Mouse (Mus musculus) E14TG2a.4 (cell line): ENCODE measurements around the gene Rbms3.
A peak's percentile ranks its signal among the peaks of the same experiment; 100 is the strongest.

Experiments
- H3K27me3 ChIP-seq: 2 replicates; pipeline ENCODE4 v1.6.1; 2014; ENCODE audit warnings: low read length, control low read depth; ENCODE audit not compliant: insufficient read depth
- H3K36me3 ChIP-seq: 2 replicates; pipeline ENCODE4 v1.6.1; 2014; ENCODE audit warnings: low read length, control low read depth; ENCODE audit not compliant: insufficient read depth
- H3K4me1 ChIP-seq: replicated peaks from 2 replicates; pipeline ENCODE4 v1.6.1; 2014; ENCODE audit warnings: low read depth, low read length, control low read depth
- H3K4me3 ChIP-seq: replicated peaks from 2 replicates; pipeline ENCODE4 v1.5.1; 2014; ENCODE audit warnings: mild to moderate bottlenecking, low read length
- H3K9me3 ChIP-seq: 2 replicates; pipeline ENCODE4 v1.6.1; 2014; ENCODE audit warnings: low read length, control low read depth
- CTCF ChIP-seq: conservative IDR thresholded peaks from 2 replicates; pipeline ENCODE4 v1.5.1; 2014; ENCODE audit warnings: low read length
- NANOG ChIP-seq: IDR thresholded peaks from 2 replicates; pipeline ENCODE4 v1.6.1; 2014; ENCODE audit warnings: borderline replicate concordance, low read length, mixed read lengths
- POU5F1 ChIP-seq: IDR thresholded peaks from 2 replicates; pipeline ENCODE4 v1.6.1; 2014; ENCODE audit warnings: low read length, borderline replicate concordance

The Rbms3 gene

DNA sequence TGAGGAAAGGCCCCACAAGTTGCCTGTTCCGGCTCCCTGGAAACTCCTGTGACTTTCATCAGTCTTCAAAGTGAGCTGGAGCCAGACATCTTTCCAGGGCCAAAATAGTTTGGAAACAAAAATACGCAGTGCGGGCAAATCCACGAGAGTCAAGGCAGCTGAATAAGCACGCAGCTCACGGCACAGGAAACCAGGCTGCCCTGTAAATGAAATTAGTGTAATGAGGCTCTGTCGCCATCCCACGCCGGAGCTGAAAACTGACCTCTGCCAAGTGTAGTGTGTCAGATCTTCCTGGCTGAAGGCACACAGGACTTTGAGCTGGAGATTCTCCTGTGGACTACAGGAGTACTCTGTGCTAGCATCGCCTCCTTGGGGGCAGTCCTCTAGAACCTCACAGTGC lies 63.4 kb downstream of the Rbms3 start:
- Histone ChIP-seq H3K9me3 (no peaks in the 10 kb centered on the region; the same call in 1 of the 2 replicates), H3K27me3 (no peaks in the 10 kb centered on the region), H3K36me3 (no peaks in the 10 kb centered on the region), H3K4me3 (no peak overlapping the region), H3K4me1 (no peaks in the 10 kb centered on the region)
- no peak for TF ChIP-seq CTCF

DNA sequence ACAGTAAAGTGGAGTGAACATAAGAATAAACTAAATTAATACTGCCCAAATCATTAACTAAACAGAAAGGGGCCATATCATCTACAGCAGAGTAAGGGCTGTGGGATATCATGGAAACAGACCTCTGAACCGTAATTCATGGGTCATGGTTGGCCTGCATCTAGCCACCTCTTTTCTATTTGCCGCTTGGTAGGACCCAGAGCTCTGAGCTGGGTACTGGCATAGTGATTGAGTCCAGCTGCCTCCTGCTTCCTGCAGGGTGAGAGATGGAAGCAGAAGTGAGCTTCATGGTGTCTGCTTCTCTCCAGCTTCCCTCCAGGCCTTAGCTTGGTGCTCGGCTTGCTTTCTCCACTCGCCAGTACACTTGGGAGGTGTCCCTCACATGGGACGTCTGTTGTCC lies 71.2 kb downstream of the Rbms3 start:
- Histone ChIP-seq H3K36me3 (no peaks in the 10 kb centered on the region), H3K27me3 (no peaks in the 10 kb centered on the region), H3K9me3 (no peaks in the 10 kb centered on the region), H3K4me3 (no peak overlapping the region), H3K4me1 (no peaks in the 10 kb centered on the region)
- TF ChIP-seq NANOG (no peak), CTCF (no peak), POU5F1 (no peak)

DNA sequence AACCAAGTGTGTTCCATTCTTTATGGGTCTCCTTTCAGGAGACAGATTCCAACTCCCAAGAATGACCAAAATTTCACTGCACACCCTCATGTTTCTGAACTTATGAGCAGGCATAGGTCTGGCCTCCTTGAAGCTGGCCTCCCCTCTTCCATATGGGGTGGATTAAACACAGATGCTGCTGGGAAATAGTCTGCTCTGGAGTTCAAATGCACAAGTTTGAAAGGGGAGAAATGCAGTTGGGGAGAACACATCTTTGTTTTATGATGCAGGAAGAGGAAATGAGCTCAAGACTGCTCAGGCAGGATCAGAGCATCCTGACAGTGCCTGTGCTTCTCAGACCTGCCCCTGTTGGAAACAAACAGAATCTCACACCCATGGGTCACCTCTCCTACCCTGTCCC lies 75.4 kb downstream of the Rbms3 start:
- Histone ChIP-seq H3K9me3 (no peaks in the 10 kb centered on the region), H3K36me3 (no peaks in the 10 kb centered on the region), H3K4me3 (no peak overlapping the region), H3K4me1 (no peaks in the 10 kb centered on the region), H3K27me3 (no peaks in the 10 kb centered on the region)
- TF ChIP-seq CTCF = no peak

DNA sequence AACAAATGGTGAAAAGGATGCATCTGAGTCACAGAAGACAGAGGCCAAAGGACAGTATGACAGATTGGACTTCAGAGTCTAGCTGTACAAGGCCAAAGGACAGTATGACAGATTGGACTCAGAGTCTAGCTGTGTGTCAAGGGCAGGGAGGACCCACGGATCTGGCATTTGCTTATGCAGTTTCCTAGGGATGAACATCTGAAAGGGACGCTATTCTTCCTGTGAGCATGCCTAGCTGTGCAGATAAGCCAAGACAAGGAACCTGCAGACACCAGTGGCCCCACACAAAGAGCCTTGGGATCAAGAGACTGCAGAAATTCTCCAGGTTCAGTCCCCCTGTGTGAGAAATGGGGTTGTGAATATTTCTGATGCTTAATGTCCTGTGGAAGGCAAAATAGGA lies 100.4 kb downstream of the Rbms3 start:
- H3K4me1 ChIP-seq = no peaks in the 10 kb centered on the region
- H3K4me3 ChIP-seq = no peak overlapping the region
- no peaks in the 10 kb centered on the region for H3K27me3 ChIP-seq
- TF ChIP-seq CTCF (no peak), NANOG (no peak), POU5F1 (no peak)
- H3K9me3 ChIP-seq = no peaks in the 10 kb centered on the region
- H3K36me3 ChIP-seq = no peaks in the 10 kb centered on the region

DNA sequence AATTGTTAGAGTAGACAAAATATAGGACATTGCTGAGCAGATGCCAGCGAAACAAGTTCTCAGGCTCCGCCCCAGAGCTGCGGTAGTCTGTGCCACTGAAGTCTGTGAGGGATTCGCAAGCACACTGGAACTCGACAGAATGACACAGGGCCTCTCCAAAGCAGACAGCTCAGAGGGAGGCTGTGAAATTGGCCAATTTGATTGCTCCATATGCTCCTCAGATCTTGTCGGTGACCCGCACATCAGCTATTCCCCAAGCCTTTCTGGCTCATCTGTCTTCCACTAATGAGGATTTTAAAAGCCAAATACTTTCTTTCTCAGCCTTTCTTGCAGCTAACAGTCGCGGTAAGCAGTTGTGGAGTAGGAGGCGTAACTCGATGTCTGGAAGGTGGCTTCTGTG lies 120.8 kb downstream of the Rbms3 start:
- no peaks in the 10 kb centered on the region for H3K27me3 ChIP-seq
- no peaks in the 10 kb centered on the region for H3K36me3 ChIP-seq
- H3K4me3 ChIP-seq = no peak overlapping the region
- peaks cover 35% of the 10 kb centered on the region for H3K9me3 ChIP-seq
- no peaks in the 10 kb centered on the region for H3K4me1 ChIP-seq
- TF ChIP-seq CTCF = no peak
- no peak for TF ChIP-seq NANOG
- TF ChIP-seq POU5F1 = no peak

- H3K27me3 ChIP-seq = no peaks in the 10 kb centered on the region
- H3K4me1 ChIP-seq = 0 out of 2 replicates have a peak, but pooled peaks cover 3% of the 10 kb centered on the region
- no peaks in the 10 kb centered on the region for H3K9me3 ChIP-seq
- no peaks in the 10 kb centered on the region for H3K36me3 ChIP-seq
- H3K4me3 ChIP-seq = no peak overlapping the region
- TF ChIP-seq POU5F1 (no peak), CTCF (no peak), NANOG (no peak)
These were observed 137.8 kb downstream of the Rbms3 start for GRCm38 (mm10) chr9:117491866-117492265.

GRCm38 (mm10) chr9:117484396-117484795 lies 145.3 kb downstream of the Rbms3 start:
- Histone ChIP-seq H3K27me3 (no peaks in the 10 kb centered on the region), H3K9me3 (no peaks in the 10 kb centered on the region), H3K4me1 (no peaks in the 10 kb centered on the region), H3K36me3 (no peaks in the 10 kb centered on the region), H3K4me3 (no peak overlapping the region)
- TF ChIP-seq CTCF = peak; percentile 28
- TF ChIP-seq NANOG = no peak

GRCm38 (mm10) chr9:117476753-117477152 lies 153.0 kb downstream of the Rbms3 start:
- TF ChIP-seq NANOG (no peak), POU5F1 (no peak), CTCF (no peak)
- Histone ChIP-seq H3K4me1 (no peaks in the 10 kb centered on the region), H3K27me3 (no peaks in the 10 kb centered on the region), H3K9me3 (no peaks in the 10 kb centered on the region), H3K4me3 (no peak overlapping the region), H3K36me3 (no peaks in the 10 kb centered on the region)

DNA sequence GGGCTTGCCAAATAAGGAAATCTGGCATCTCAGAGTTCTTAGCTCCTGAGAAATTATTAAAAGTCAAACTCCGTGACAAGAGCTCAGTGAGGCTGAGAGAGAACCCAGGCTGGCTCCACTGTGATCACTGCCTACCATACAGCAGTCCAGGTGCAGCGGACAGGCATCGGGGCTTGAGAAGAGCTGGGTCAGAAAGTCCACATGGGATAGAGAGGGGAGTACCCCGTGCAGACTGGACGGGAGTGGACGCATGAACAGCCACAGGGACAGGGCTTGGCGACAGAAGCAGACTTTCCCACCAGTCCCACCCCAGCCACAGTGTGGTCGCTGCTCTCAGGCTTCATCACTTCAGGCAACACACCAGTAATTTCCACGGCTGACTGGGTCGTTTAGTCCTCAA lies 176.9 kb downstream of the Rbms3 start:
- Histone ChIP-seq H3K27me3 (no peaks in the 10 kb centered on the region), H3K4me3 (no peak overlapping the region), H3K9me3 (no peaks in the 10 kb centered on the region), H3K4me1 (no peaks in the 10 kb centered on the region), H3K36me3 (no peaks in the 10 kb centered on the region)
- TF ChIP-seq NANOG (no peak), POU5F1 (no peak), CTCF (no peak)

GRCm38 (mm10) chr9:117442611-117443010 lies 187.1 kb downstream of the Rbms3 start:
- Histone ChIP-seq H3K4me3 (no peak overlapping the region), H3K9me3 (no peaks in the 10 kb centered on the region), H3K27me3 (no peaks in the 10 kb centered on the region), H3K36me3 (no peaks in the 10 kb centered on the region), H3K4me1 (no peaks in the 10 kb centered on the region)
- no peak for TF ChIP-seq CTCF
- no peak for TF ChIP-seq POU5F1
- TF ChIP-seq NANOG = no peak
